Mouse (Mus musculus) kidney, adult 11 months (tissue): ENCODE data around the gene Gm45062.

ENCODE experiments used
- DNase-seq: peaks from one replicate; pipeline ENCODE4 v3.0.0; 2022

Gene Gm45062

GRCm38 (mm10) chr6:8485414-8486175 is 226.3 kb downstream of the Gm45062 start:
- DNase-seq, result no peak

GRCm38 (mm10) chr6:8486391-8487043 is 227.3 kb downstream of the Gm45062 start:
- no peak for DNase-seq

- no peak for DNase-seq
Observed at GRCm38 (mm10) chr6:8487044-8487853, 228.0 kb downstream of the Gm45062 start.

- DNase-seq, result no peak
Observed at GRCm38 (mm10) chr6:8488249-8488648, 229.0 kb downstream of the Gm45062 start.

GRCm38 (mm10) chr6:8489266-8489665 is 230.0 kb downstream of the Gm45062 start:
- no peak for DNase-seq

GRCm38 (mm10) chr6:8489938-8490585 is 230.8 kb downstream of the Gm45062 start:
- DNase-seq, result no peak

GRCm38 (mm10) chr6:8492248-8492647 is 233.0 kb downstream of the Gm45062 start:
- no peak for DNase-seq

GRCm38 (mm10) chr6:8495109-8495826 is 236.0 kb downstream of the Gm45062 start:
- no peak for DNase-seq

GRCm38 (mm10) chr6:8495827-8496222 is 236.6 kb downstream of the Gm45062 start:
- DNase-seq, result no peak

GRCm38 (mm10) chr6:8497234-8497867 is 238.1 kb downstream of the Gm45062 start:
- DNase-seq, result no peak

GRCm38 (mm10) chr6:8497868-8498257 is 238.6 kb downstream of the Gm45062 start:
- no peak for DNase-seq

GRCm38 (mm10) chr6:8498961-8499360 is 239.7 kb downstream of the Gm45062 start:
- no peak for DNase-seq

GRCm38 (mm10) chr6:8503953-8504352 is 244.7 kb downstream of the Gm45062 start:
- no peak for DNase-seq

- DNase-seq, result no peak
Observed at GRCm38 (mm10) chr6:8504521-8505228, 245.4 kb downstream of the Gm45062 start.

GRCm38 (mm10) chr6:8506631-8507030 is 247.4 kb downstream of the Gm45062 start:
- no peak for DNase-seq

- DNase-seq, result peak; percentile 99
Observed at GRCm38 (mm10) chr6:8508883-8509536, 249.8 kb downstream of the Gm45062 start.

GRCm38 (mm10) chr6:8509551-8509950 is 250.3 kb downstream of the Gm45062 start, which contains the start of gene Glcci1:
Gene Glcci1 (plus strand): TSS chr6:8509600.
- DNase-seq, result no peak

GRCm38 (mm10) chr6:8509961-8510863 is 251.0 kb downstream of the Gm45062 start:
- peak; percentile 42 for DNase-seq

- no peak for DNase-seq
Observed at GRCm38 (mm10) chr6:8510864-8511428, 251.7 kb downstream of the Gm45062 start.
